Mouse (Mus musculus) embryonic fibroblast, embryonic 13.5 days (primary cell): ENCODE measurements around the gene Mier2.

ENCODE experiments used
- CTCF ChIP-seq: IDR thresholded peaks from 2 replicates; pipeline ENCODE4 v1.5.1; 2011; ENCODE audit warnings: mild to moderate bottlenecking, control low read depth, low read length, moderate library complexity, borderline replicate concordance; ENCODE audit not compliant: insufficient read depth
- POLR2A ChIP-seq: IDR thresholded peaks from 2 replicates; pipeline ENCODE4 v1.6.1; 2011; ENCODE audit warnings: low read depth, mild to moderate bottlenecking, control low read depth, low read length, moderate library complexity

DNA sequence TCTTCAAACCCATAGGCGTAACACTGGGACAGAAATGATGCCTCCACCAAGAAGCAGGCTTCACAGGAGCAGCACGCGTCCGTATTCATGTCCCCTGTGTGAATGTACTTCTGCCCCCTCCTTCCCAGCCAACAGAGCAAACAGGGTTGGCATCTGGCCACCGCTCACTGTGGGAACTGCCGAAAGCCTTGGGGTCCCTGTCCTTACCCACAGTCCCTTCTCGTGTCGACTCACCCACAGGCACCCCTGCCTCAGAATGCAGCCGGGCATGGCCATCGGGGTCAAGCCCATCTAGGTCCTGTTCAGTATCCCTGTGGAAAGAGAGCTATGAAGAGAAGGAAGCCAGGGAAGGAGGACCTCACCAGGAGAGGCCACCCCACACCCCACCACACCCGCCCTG, 12.8 kb downstream of the Mier2 start:
- no peak for TF ChIP-seq CTCF
- no peak for TF ChIP-seq POLR2A
